Mouse (Mus musculus) ES-Bruce4 (cell line): Measurements from ENCODE around the gene Amy2a4. TPM values are rescaled to one million over a fixed set of nuclear protein-coding genes. Genes with fewer than 3 reads are reported as not detected.
"Not testable (repeated sequence)": the region's sequence is repeated elsewhere in the genome, so short reads cannot be mapped to it uniquely, and the experiment has no call there.

Source experiments
- H3K27ac ChIP-seq: 2 replicates; pipeline ENCODE4 v1.5.1; 2012; ENCODE audit warnings: low read length, inconsistent platforms; ENCODE audit not compliant: insufficient read depth
- H3K27me3 ChIP-seq: 2 replicates; pipeline ENCODE4 v1.6.1; 2012; ENCODE audit warnings: mild to moderate bottlenecking, low read length, inconsistent platforms; ENCODE audit not compliant: control insufficient read depth, poor library complexity, insufficient read depth, severe bottlenecking
- H3K36me3 ChIP-seq: 2 replicates; pipeline ENCODE4 v1.6.1; 2012; ENCODE audit warnings: inconsistent platforms, mild to moderate bottlenecking, low read length, moderate library complexity; ENCODE audit not compliant: control insufficient read depth, poor library complexity, insufficient read depth, severe bottlenecking
- H3K4me1 ChIP-seq: one replicate; pipeline ENCODE4 v1.8.1; 2011; ENCODE audit warnings: low read length; ENCODE audit not compliant: control insufficient read depth, insufficient read depth
- H3K4me3 ChIP-seq: 2 replicates; pipeline ENCODE4 v1.5.1; 2011; ENCODE audit warnings: low read depth, mild to moderate bottlenecking, low read length
- H3K9ac ChIP-seq: 2 replicates; pipeline ENCODE4 v1.6.1; 2012; ENCODE audit warnings: low read depth, mild to moderate bottlenecking, inconsistent platforms; ENCODE audit not compliant: poor library complexity, severe bottlenecking
- H3K9me3 ChIP-seq: replicated peaks from 2 replicates; pipeline ENCODE4 v1.6.1; 2012; ENCODE audit warnings: mild to moderate bottlenecking, low read length, inconsistent platforms; ENCODE audit not compliant: control insufficient read depth, poor library complexity, insufficient read depth, severe bottlenecking
- polyA plus RNA-seq: library from polyadenylated mRNA; stranded (reverse); fragments of >200 nt; gene quantifications from 2 replicates; pipeline ENCODE4 v1.2.4, GENCODE M21; 2011; ENCODE audit warnings: low read depth; ENCODE audit not compliant: missing spikeins, insufficient read depth, insufficient read length

Gene Amy2a4
- polyA plus RNA-seq: not detected in 2 replicates

DNA sequence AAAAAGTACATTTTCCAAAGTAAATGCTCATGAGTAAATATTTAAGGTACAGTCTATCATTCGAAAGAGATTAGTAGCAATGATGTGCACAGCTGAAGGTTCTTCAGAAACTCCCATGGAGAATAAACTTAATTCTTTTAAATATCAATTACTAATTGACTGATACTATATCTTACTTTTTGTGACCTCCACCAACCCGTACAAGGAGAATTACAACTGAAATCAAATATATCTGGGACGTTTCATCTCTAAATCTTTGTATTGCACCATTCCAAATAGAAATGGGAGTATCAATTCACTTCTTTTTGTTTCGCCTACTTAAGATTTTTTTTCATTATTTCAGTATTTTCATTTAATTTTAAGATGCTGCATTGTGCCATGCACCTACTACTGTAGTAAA is at the start of gene Amy2a4:
Amy2a4 (minus strand) TSS at position 101 of the 400 bp plus-strand sequence.
- not testable (repeated sequence) for H3K4me1 ChIP-seq, H3K36me3 ChIP-seq, H3K9ac ChIP-seq, H3K27ac ChIP-seq, H3K9me3 ChIP-seq, H3K27me3 ChIP-seq, H3K4me3 ChIP-seq

GRCm38 (mm10) chr3:113323952-113324351 is 32.7 kb upstream of the Amy2a4 start, which contains the start of gene Amy2a3:
TSS of gene Amy2a3 (minus strand) at chr3:113324052.
- H3K27me3 ChIP-seq, H3K9me3 ChIP-seq, H3K4me3 ChIP-seq, H3K4me1 ChIP-seq, H3K9ac ChIP-seq, H3K27ac ChIP-seq, H3K36me3 ChIP-seq: not testable (repeated sequence)

- not testable (repeated sequence) for H3K27ac ChIP-seq, H3K4me1 ChIP-seq, H3K4me3 ChIP-seq, H3K27me3 ChIP-seq, H3K36me3 ChIP-seq, H3K9ac ChIP-seq, H3K9me3 ChIP-seq
Measured at GRCm38 (mm10) chr3:113312937-113313336, 21.7 kb upstream of the Amy2a4 start.

- not testable (repeated sequence) for H3K4me3 ChIP-seq, H3K27me3 ChIP-seq, H3K27ac ChIP-seq, H3K36me3 ChIP-seq, H3K4me1 ChIP-seq, H3K9me3 ChIP-seq, H3K9ac ChIP-seq
Measured at GRCm38 (mm10) chr3:113280285-113280684, 11.0 kb downstream of the Amy2a4 start.

DNA sequence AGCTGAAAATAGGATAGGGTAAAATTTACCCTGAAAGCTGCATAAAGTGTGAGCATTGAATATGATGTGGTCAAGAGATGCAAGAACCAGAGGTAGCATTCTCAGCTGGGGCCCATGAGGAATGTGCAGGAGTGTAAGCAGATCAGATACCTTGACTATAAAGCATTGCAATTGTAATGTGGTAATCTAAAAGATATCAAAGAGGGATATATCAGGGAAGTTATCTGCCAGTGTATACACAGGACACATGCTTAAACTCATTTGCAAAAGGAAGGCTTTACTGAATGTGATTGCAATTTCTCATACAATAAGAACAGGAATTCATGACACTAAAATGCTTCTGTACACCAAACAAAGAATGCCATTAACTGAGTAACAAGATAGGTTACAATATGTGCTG is 11.7 kb downstream of the Amy2a4 start:
- H3K9ac ChIP-seq, H3K4me3 ChIP-seq, H3K9me3 ChIP-seq, H3K36me3 ChIP-seq, H3K4me1 ChIP-seq, H3K27ac ChIP-seq, H3K27me3 ChIP-seq: not testable (repeated sequence)

GRCm38 (mm10) chr3:113258737-113259136 is 32.5 kb downstream of the Amy2a4 start, which contains the start of gene Amy2a5:
TSS of gene Amy2a5 (minus strand) at chr3:113258837.
- H3K36me3 ChIP-seq, H3K9ac ChIP-seq, H3K27ac ChIP-seq, H3K4me1 ChIP-seq, H3K27me3 ChIP-seq, H3K9me3 ChIP-seq, H3K4me3 ChIP-seq: not testable (repeated sequence)

Other genes starting within 250 kb of the Amy2a4 start
- gene Amy2a5, start 32.6 kb downstream of the Amy2a4 start, polyA plus RNA-seq: not detected in 2 replicates
- not detected in 2 replicates for gene Amy2a3, start 32.6 kb upstream of the Amy2a4 start, polyA plus RNA-seq
- gene Amy2a2, start 65.2 kb upstream of the Amy2a4 start, polyA plus RNA-seq: not detected in 2 replicates
- not detected in 2 replicates for gene Amy2a1, start 241.0 kb upstream of the Amy2a4 start, polyA plus RNA-seq